Mouse (Mus musculus) embryo, embryonic 11.5 days (tissue): ENCODE data around the gene Cd209b.

Experiments used
- DNase-seq: peaks from one replicate; pipeline ENCODE4 v3.0.0-alpha.2; 2012; ENCODE audit warnings: low read depth, low spot score

Gene Cd209b

DNA sequence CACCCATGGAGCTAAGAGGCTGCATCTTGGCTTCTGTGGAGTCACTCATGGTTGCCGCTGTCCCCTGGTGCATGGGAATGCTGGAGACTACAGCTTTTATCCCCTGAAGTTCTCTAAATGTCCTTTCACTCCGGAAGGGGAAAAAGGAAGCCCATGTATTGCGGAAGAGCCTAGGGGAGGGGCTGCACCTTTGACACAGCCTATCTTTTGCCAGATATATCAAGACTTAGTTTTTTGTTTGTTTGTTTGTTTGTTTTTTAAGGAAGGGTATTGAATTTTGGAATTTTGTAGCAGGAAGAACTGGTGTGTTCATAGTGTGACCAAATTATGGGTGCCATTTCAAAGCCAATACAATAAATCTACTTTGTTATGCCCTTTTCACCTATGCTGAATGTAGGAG is at the start of gene Cd209b:
Gene Cd209b (minus strand): TSS at position 101 of the 400 bp plus-strand sequence.
- no peak for DNase-seq

DNA sequence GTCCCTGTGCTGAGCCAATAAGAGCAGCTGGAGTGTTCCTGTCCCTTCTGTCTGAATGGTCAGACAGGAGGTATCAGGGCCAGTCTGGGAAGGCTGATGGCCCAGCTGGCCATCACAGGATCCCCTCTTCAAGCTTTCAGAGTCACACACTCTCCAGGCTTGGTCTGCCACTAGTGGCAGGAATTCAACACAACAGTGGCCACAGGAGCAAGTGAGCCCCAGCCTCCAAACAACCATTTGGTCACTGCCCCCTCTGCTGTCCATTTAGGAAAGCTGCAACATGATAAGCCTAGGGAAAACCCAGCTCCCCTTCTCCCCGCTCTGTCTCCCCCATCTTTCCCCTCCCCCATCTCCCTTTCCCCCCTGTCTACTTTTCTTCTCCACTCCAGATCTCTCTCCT is 29.4 kb upstream of the Cd209b start:
- DNase-seq: no peak

GRCm38 (mm10) chr8:3954646-3955045 is 28.0 kb upstream of the Cd209b start, which contains the start of gene Cd209c:
Cd209c (minus strand) TSS chr8:3954746.
- no peak for DNase-seq

- no peak for DNase-seq
These were observed 13.4 kb upstream of the Cd209b start for GRCm38 (mm10) chr8:3940023-3940422.

DNA sequence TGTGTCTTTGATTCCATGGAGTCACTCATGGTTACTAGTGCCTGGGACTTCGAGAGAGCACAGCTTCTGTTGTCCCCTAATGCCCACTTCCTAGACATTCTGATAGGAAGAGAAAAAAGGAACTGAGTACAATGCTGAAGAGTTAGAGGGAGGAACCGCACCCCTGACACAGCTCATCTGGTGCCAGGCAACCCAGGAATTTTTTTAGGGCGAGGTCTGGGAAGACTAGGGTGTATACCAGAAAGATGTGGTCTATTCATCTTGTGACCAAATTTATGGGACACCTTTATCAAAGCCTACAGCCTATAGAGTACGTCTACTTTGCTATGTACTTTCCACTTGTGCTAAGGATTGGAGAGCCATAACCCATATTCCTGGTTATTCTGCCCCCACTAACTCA is 48.2 kb downstream of the Cd209b start, which contains the start of gene Cd209d:
Gene Cd209d (minus strand): TSS at position 101 of the 400 bp plus-strand sequence.
- DNase-seq: no peak

GRCm38 (mm10) chr8:3876121-3876520 is 50.5 kb downstream of the Cd209b start:
- DNase-seq: no peak
